Mouse (Mus musculus): Measurements from ENCODE around the gene Tcaf3. TPM values are rescaled to one million over a fixed set of nuclear protein-coding genes. Genes with fewer than 3 reads are reported as not detected.

The Tcaf3 gene
- polyA plus RNA-seq, 1 experiment from 2014 or later: not detected

- Histone ChIP-seq H3K27ac (no peak overlapping the region), H3K4me2 (no peak overlapping the region), H3K27me3 (no peaks in the 10 kb centered on the region), H3K9ac (no peak overlapping the region), H3K4me3 (no peak overlapping the region), H3K9me3 (no peaks in the 10 kb centered on the region), H3K4me1 (replicated peaks) (no peaks in the 10 kb centered on the region), H3K36me3 (no peaks in the 10 kb centered on the region)
- WGBS: 75% methylated on average over 1 of the region's 1 CpGs
- no peak for ATAC-seq (ENCODE audit: low FRiP score)
These were observed 57.8 kb downstream of the Tcaf3 start for GRCm38 (mm10) chr6:42539711-42540110.

Other genes with a start within 250 kb of the Tcaf3 start
- gene Zyx, start 248.1 kb downstream of the Tcaf3 start, polyA plus RNA-seq (2015; fragmentation: Nextera tagmentation; extraction: Ambion mirVana): 47.5 and 50.1 TPM in 2 replicates
- gene Epha1, start 224.4 kb downstream of the Tcaf3 start, polyA plus RNA-seq (2015; fragmentation: Nextera tagmentation; extraction: Ambion mirVana): 0.31 and 0.68 TPM in 2 replicates
- gene Tas2r143, start 197.5 kb downstream of the Tcaf3 start, polyA plus RNA-seq (2015; fragmentation: Nextera tagmentation; extraction: Ambion mirVana): not detected in 2 replicates
- not detected in 2 replicates for gene Tas2r135, start 192.3 kb downstream of the Tcaf3 start, polyA plus RNA-seq (2015; fragmentation: Nextera tagmentation; extraction: Ambion mirVana)
- gene Tas2r126, start 163.2 kb downstream of the Tcaf3 start, polyA plus RNA-seq (2015; fragmentation: Nextera tagmentation; extraction: Ambion mirVana): not detected in 2 replicates
- not detected in 2 replicates for gene Olfr458, start 132.5 kb downstream of the Tcaf3 start, polyA plus RNA-seq (2015; fragmentation: Nextera tagmentation; extraction: Ambion mirVana)
- gene Olfr457, start 121.4 kb downstream of the Tcaf3 start, polyA plus RNA-seq (2015; fragmentation: Nextera tagmentation; extraction: Ambion mirVana): 0.04 TPM in 1 of 2 replicates, not detected in the other
- not detected in 2 replicates for gene Olfr456, start 110.5 kb downstream of the Tcaf3 start, polyA plus RNA-seq (2015; fragmentation: Nextera tagmentation; extraction: Ambion mirVana)
- not detected in 2 replicates for gene Olfr455, start 50.1 kb downstream of the Tcaf3 start, polyA plus RNA-seq (2015; fragmentation: Nextera tagmentation; extraction: Ambion mirVana)
- gene Tcaf2, start 47.6 kb upstream of the Tcaf3 start, polyA plus RNA-seq (2015; fragmentation: Nextera tagmentation; extraction: Ambion mirVana): 2.1 and 2.4 TPM in 2 replicates
- gene Tcaf1, start 112.4 kb upstream of the Tcaf3 start, polyA plus RNA-seq (2015; fragmentation: Nextera tagmentation; extraction: Ambion mirVana): 224 and 234 TPM in 2 replicates
- not detected in 2 replicates for gene Olfr453, start 141.7 kb upstream of the Tcaf3 start, polyA plus RNA-seq (2015; fragmentation: Nextera tagmentation; extraction: Ambion mirVana)
- gene Olfr38, start 158.7 kb upstream of the Tcaf3 start, polyA plus RNA-seq (2015; fragmentation: Nextera tagmentation; extraction: Ambion mirVana): not detected in 2 replicates
- not detected in 2 replicates for gene Olfr452, start 187.4 kb upstream of the Tcaf3 start, polyA plus RNA-seq (2015; fragmentation: Nextera tagmentation; extraction: Ambion mirVana)
- not detected in 2 replicates for gene Olfr450, start 214.2 kb upstream of the Tcaf3 start, polyA plus RNA-seq (2015; fragmentation: Nextera tagmentation; extraction: Ambion mirVana)
- gene Olfr449, start 236.7 kb upstream of the Tcaf3 start, polyA plus RNA-seq (2015; fragmentation: Nextera tagmentation; extraction: Ambion mirVana): not detected in 2 replicates

All from hindbrain, embryonic 13.5 days (tissue).